Mouse (Mus musculus) liver, adult 2 months (tissue): ENCODE results near the gene Ptprg. TPM values are rescaled to one million over a fixed set of nuclear protein-coding genes. Genes with fewer than 3 reads are reported as not detected.
A peak's percentile ranks its signal among the peaks of the same experiment; 100 is the strongest.

Experiments
- DNase-seq: peaks from one replicate; pipeline ENCODE4 v3.0.0-alpha.2; 2011; ENCODE audit warnings: low read depth, low spot score; ENCODE audit errors: extremely low read depth
- H3K27ac ChIP-seq: fragments of 200-500 bp; replicated peaks from 2 replicates; pipeline ENCODE4 v1.5.1; 2012; ENCODE audit warnings: low read depth, mild to moderate bottlenecking, control low read depth, inconsistent platforms, low read length; ENCODE audit not compliant: insufficient read depth
- H3K27me3 ChIP-seq: fragments of 200-500 bp; 2 replicates; pipeline ENCODE4 v1.6.1; 2012; ENCODE audit warnings: mild to moderate bottlenecking, moderate library complexity, low read length, inconsistent platforms; ENCODE audit not compliant: control insufficient read depth, insufficient read depth
- H3K36me3 ChIP-seq: fragments of 200-500 bp; 2 replicates; pipeline ENCODE4 v1.6.1; 2012; ENCODE audit warnings: low read length, inconsistent platforms; ENCODE audit not compliant: control insufficient read depth, insufficient read depth
- H3K4me1 ChIP-seq: fragments of 200-500 bp; 2 replicates; pipeline ENCODE4 v1.6.1; 2011; ENCODE audit warnings: low read length; ENCODE audit not compliant: control insufficient read depth, insufficient read depth
- H3K4me3 ChIP-seq: fragments of 200-500 bp; 2 replicates; pipeline ENCODE4 v1.5.1; 2011; ENCODE audit warnings: low read depth, mild to moderate bottlenecking, control low read depth, low read length, moderate library complexity; ENCODE audit not compliant: insufficient read depth
- H3K79me2 ChIP-seq: fragments of 200-500 bp; 2 replicates; pipeline ENCODE4 v1.6.1; 2012; ENCODE audit warnings: inconsistent platforms, mild to moderate bottlenecking, low read length, moderate library complexity; ENCODE audit not compliant: control insufficient read depth, insufficient read depth
- H3K9ac ChIP-seq: fragments of 200-500 bp; 2 replicates; pipeline ENCODE4 v1.6.1; 2012; ENCODE audit warnings: low read depth, mild to moderate bottlenecking, control low read depth, inconsistent platforms, low read length
- CTCF ChIP-seq: fragments of 200-500 bp; IDR thresholded peaks from 2 replicates; pipeline ENCODE4 v1.5.1; 2011; ENCODE audit warnings: low read depth, low read length, control low read depth
- POLR2A ChIP-seq: fragments of 200-500 bp; IDR thresholded peaks from 2 replicates; pipeline ENCODE4 v1.6.1; 2011; ENCODE audit warnings: low read length, control low read depth; ENCODE audit not compliant: insufficient read depth; ENCODE audit errors: extremely low read depth
- WGBS: fragments of 180-500 bp; shearing (Covaris S2); methylation state at CpG from one replicate; pipeline ENCODE4 v1.1.7; 2018; 5-methylcytosine and 5-hydroxymethylcytosine counted together
- polyA plus RNA-seq: library from polyadenylated mRNA; depleted of rRNA; stranded (reverse); fragments of >200 nt; gene quantifications from 2 replicates; pipeline ENCODE4 v1.2.3, GENCODE M21; 2012
- total RNA-seq: library from RNA; depleted of rRNA; stranded (reverse); fragments of >200 nt; gene quantifications from 2 replicates; pipeline ENCODE4 v1.2.3, GENCODE M21; 2014

Gene Ptprg
- total and polyA plus RNA-seq, 2 experiments = 17.4 to 19.9 TPM

DNA sequence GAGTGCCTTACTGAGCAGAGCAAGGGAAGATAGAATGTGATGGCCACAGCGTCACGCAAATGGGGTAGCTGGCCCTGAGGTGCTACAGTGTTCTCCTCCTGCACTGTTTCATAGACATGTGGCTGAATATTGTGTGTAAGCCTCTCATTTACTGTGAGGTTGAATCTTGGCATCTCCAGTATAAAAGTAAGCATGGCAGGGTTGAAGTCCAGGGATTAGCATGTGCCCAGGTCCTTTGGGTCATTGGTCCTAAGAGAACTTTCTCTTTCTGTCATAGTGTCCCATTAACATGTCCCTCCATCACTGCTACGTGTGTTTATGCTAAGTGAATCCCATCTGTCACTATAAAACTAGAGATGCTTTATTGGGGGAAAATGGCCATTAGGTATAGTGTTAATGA lies 138.2 kb downstream of the Ptprg start:
- Histone ChIP-seq H3K36me3 (no peaks in the 10 kb centered on the region), H3K27me3 (no peaks in the 10 kb centered on the region), H3K79me2 (peaks cover 15% of the 10 kb centered on the region; the same call in 1 of the 2 replicates), H3K27ac (no peak overlapping the region), H3K4me1 (peaks cover 2% of the 10 kb centered on the region), H3K4me3 (no peak overlapping the region), H3K9ac (no peak overlapping the region)
- no peak for TF ChIP-seq CTCF
- DNase-seq = peak; percentile 94
- WGBS = 43% methylated on average over 3 of the region's 3 CpGs

DNA sequence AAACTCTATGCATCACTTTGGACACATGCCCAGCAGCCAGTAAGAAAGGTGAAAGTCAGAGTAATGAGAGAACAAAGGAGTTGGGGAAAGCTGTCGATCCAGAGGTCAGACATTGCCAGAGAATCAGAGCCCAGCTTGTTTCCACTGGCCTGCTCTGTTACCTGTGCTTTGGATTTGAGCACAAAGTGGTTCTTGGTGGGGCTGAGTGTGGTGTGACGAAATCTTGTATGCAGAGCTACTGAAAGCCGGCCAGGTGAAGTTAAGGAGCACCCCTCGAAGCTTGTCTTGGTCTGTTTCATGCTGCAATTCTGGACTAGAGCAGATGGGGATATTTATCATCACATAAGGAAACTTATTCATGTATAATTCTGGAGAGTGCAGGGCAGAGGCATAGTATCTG lies 145.5 kb downstream of the Ptprg start:
- Histone ChIP-seq H3K27me3 (no peaks in the 10 kb centered on the region), H3K4me1 (peaks cover 15% of the 10 kb centered on the region), H3K79me2 (peaks cover 19% of the 10 kb centered on the region; the same call in 1 of the 2 replicates), H3K36me3 (no peaks in the 10 kb centered on the region), H3K4me3 (no peak overlapping the region), H3K9ac (no peak overlapping the region), H3K27ac (no peak overlapping the region)
- 39% methylated on average over 4 of the region's 4 CpGs for WGBS
- TF ChIP-seq POLR2A = no peak
- TF ChIP-seq CTCF = no peak
- DNase-seq = peak; percentile 35

DNA sequence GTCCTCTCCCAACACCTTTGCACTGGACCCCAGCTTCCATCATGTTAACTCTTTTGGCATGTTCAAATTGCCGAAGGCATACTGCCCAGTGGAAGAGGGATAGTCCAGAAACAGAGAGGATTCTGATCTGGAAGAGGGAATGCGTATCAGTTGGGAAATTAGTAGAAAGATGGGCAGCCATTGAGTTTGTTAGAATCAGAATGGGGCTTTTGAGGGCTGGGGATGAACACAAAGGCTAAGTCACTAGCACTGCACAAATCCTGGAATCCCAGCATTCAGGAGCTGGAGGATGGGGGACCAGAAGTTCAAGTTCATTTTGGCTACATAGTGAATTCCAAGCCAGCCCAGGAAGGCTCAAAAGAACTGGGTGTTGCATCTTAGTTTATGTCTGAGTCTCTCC lies 146.3 kb downstream of the Ptprg start:
- 81% methylated on average over 2 of the region's 2 CpGs for WGBS
- H3K36me3 ChIP-seq = no peaks in the 10 kb centered on the region
- H3K27ac ChIP-seq = no peak overlapping the region
- DNase-seq = no peak
- no peak overlapping the region for H3K4me3 ChIP-seq
- TF ChIP-seq POLR2A = no peak
- no peak for TF ChIP-seq CTCF
- H3K79me2 ChIP-seq = peaks cover 23% of the 10 kb centered on the region; the same call in 1 of the 2 replicates
- H3K9ac ChIP-seq = no peak overlapping the region
- no peaks in the 10 kb centered on the region for H3K27me3 ChIP-seq
- peaks cover 15% of the 10 kb centered on the region for H3K4me1 ChIP-seq

DNA sequence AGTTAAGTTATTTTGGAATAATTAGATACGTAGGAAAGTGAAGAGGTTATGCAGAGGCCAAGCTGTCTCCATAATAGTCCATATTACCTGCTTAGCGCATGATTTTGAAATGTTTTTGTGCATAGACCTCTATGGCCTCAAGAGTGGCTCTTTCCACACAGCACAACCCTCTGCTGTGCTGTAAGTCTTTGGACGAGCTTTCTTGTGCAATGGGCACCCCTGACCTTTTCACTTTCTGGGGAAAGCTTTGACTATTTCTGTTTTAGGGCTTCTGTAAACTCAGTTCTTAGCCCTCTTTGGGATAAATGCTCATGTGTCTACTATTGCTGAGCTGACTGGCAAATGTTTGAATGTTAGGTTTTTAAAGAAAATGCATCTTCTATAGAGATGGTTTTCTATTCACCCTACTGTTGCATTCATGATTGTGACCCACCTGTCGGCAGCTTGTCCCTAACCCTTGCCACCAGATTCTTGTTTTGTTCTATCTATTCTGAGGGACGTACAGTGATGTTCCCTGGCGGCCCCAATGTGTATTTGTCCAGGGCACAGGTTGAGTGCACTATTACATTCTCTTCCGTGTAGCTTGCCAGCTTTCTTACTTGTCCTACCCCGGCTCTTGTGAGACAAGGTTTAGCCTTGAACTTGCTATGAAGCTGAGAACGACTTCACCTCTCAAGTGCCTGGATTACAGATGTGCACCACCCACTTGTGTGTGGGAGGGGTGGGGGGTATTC lies 148.4 kb downstream of the Ptprg start:
- Histone ChIP-seq H3K27me3 (no peaks in the 10 kb centered on the region), H3K9ac (no peak overlapping the region), H3K4me1 (peaks cover 15% of the 10 kb centered on the region), H3K27ac (no peak overlapping the region), H3K36me3 (no peaks in the 10 kb centered on the region), H3K4me3 (no peak overlapping the region), H3K79me2 (peaks cover 18% of the 10 kb centered on the region; the same call in 1 of the 2 replicates)
- DNase-seq = peak; percentile 67
- TF ChIP-seq POLR2A (no peak), CTCF (no peak)
- WGBS = 39% methylated on average over 9 of the region's 9 CpGs

DNA sequence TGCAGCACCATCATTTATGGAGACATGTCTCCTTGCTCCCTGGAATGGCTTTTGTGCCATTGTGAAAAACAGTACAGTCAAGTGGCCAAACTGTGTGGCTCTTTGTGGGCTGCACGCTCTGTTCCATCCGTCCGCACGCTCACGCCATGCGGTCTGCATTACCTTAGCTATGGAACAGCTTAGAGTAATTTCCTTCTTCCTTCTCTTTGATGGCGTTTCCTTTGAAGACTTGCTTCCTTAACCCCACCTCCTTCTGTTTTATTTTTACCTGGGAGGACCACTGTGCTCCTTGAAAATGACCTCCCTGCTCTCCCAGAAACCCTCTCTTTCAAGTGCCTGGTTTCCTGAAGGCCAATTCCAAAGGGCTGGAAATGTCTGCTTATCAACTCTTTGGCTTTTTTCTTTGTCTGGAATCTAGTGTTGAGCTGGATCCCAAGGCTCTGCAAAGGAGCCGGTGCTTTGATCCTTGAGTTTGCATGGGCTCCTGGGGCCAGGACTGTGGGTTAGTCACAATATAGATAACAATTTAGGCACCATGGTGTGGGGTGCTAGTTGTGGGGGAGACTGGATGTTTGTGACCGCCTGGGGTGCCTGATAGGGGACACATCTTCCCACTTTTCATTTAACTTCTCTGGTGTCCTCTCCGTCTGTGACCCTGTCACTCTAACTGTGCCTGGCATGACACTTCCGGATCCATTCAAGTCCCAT lies 149.6 kb downstream of the Ptprg start:
- 92% methylated on average over 11 of the region's 11 CpGs for WGBS
- peaks cover 15% of the 10 kb centered on the region for H3K4me1 ChIP-seq
- H3K79me2 ChIP-seq = peaks cover 17% of the 10 kb centered on the region; the same call in 1 of the 2 replicates
- H3K27ac ChIP-seq = no peak overlapping the region
- H3K27me3 ChIP-seq = no peaks in the 10 kb centered on the region
- H3K4me3 ChIP-seq = no peak overlapping the region
- no peak for DNase-seq
- no peak overlapping the region for H3K9ac ChIP-seq
- no peaks in the 10 kb centered on the region for H3K36me3 ChIP-seq
- TF ChIP-seq POLR2A (no peak), CTCF (no peak)

DNA sequence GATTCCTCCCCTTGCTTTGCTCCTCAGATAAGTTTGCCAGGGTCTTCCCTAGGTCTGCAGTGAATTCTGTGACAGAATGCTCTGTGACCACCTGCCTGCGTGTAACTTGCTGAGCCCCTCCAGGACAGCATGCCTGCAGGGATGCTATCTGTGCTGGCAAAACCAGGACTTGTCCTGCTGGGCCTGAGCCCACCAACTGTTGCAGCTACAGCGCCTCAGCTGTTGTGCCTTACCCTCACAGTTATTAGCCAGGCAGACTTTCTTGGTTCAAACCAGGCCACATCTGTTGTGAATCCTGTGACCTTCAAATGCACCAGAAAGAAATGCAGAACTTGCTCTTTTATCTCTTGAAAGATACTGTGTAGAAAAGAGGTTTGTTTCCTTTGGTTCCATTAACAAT lies 151.5 kb downstream of the Ptprg start:
- TF ChIP-seq POLR2A (no peak), CTCF (no peak)
- no peak for DNase-seq
- no peak overlapping the region for H3K4me3 ChIP-seq
- H3K36me3 ChIP-seq = no peaks in the 10 kb centered on the region
- H3K79me2 ChIP-seq = peaks cover 17% of the 10 kb centered on the region; the same call in 1 of the 2 replicates
- H3K9ac ChIP-seq = no peak overlapping the region
- H3K27ac ChIP-seq = no peak overlapping the region
- 82% methylated on average over 2 of the region's 2 CpGs for WGBS
- H3K27me3 ChIP-seq = no peaks in the 10 kb centered on the region
- peaks cover 7% of the 10 kb centered on the region for H3K4me1 ChIP-seq
